Comparison of ENCODE assay signal across 13 mouse cellular contexts in genomic region chr11:12543042-12543441, GRCm38 (mm10).
DNase-seq lines count a peak whose midpoint lies in the region; ATAC-seq and TF ChIP-seq lines count a peak whose summit lies in the region.
"Had no signal": no experiment of that assay in that cellular context is flagged by ENCODE, and none has a peak within 500 bp of the region (broad histone marks: within the 10 kb centered on the region; RNA-seq: fewer than 3 reads in every experiment).

No protein-coding gene starts in this region.

- DNase-seq in hindbrain, embryonic 11.5 days (ENCODE audit: low spot score) = peak; percentile 19
- no peak for DNase-seq in hindbrain, embryonic 14.5 days (ENCODE audit: low spot score)
- no peak for DNase-seq in liver, postnatal 0 days
- peak; percentile 17 for DNase-seq in MEL (ENCODE audit: low read depth, low spot score)
- DNase-seq in brain, embryonic 14.5 days (ENCODE audit: low read depth) = peak; percentile 39
- DNase-seq in cerebellum, postnatal 25 days = no peak
- DNase-seq: cerebellum, adult 9-11 months; thymus, postnatal 4 days had no signal

- H3K79me2 ChIP-seq in MEL (ENCODE audit: control insufficient read depth, insufficient read depth, low read length, poor library complexity) = no peaks in the 10 kb centered on the region

- TF ChIP-seq RAD21 in MEL (IDR thresholded peaks at IDR 0.05; ENCODE audit: low read depth, low read length) = peak; percentile 36

- H3K4me2 ChIP-seq in hindbrain, embryonic 11.5 days (replicated peaks; ENCODE audit: low read depth, low read length) = no peak overlapping the region
- H3K4me2 ChIP-seq in hindbrain, embryonic 14.5 days (replicated peaks) = no peak overlapping the region
- no peak overlapping the region for H3K4me2 ChIP-seq in liver, postnatal 0 days (ENCODE audit: low read depth, low read length)
- no peak overlapping the region for H3K4me2 ChIP-seq in liver, embryonic 12.5 days
- H3K4me2 ChIP-seq in neural tube, embryonic 15.5 days = no peak overlapping the region
- H3K4me2 ChIP-seq: heart, embryonic 15.5 days had no signal

- no peaks in the 10 kb centered on the region for H3K27me3 ChIP-seq in hindbrain, embryonic 11.5 days (ENCODE audit: control insufficient read depth, insufficient read depth, low read length)
- no peaks in the 10 kb centered on the region for H3K27me3 ChIP-seq in hindbrain, embryonic 14.5 days (ENCODE audit: control insufficient read depth, insufficient read depth, low read length)
- no peaks in the 10 kb centered on the region for H3K27me3 ChIP-seq in liver, postnatal 0 days (ENCODE audit: insufficient read depth, low read length)
- H3K27me3 ChIP-seq in liver, embryonic 12.5 days (replicated peaks) = no peaks in the 10 kb centered on the region
- no peaks in the 10 kb centered on the region for H3K27me3 ChIP-seq in MEL (ENCODE audit: control insufficient read depth in 1 of 2, insufficient read depth in 2 of 2, low read length in 2 of 2)
- H3K27me3 ChIP-seq in neural tube, embryonic 15.5 days (replicated peaks) = no peaks in the 10 kb centered on the region
- H3K27me3 ChIP-seq: heart, embryonic 15.5 days had no signal

- 76% methylated on average over 1 of the region's 1 CpGs for WGBS in hindbrain, embryonic 11.5 days
- WGBS in hindbrain, embryonic 14.5 days = 80% methylated on average over 1 of the region's 1 CpGs
- 52% methylated on average over 1 of the region's 1 CpGs for WGBS in liver, postnatal 0 days (ENCODE audit: insufficient replicate concordance)
- 34% methylated on average over 1 of the region's 1 CpGs for WGBS in liver, embryonic 12.5 days (ENCODE audit: insufficient replicate concordance)
- 82% methylated on average over 1 of the region's 1 CpGs for WGBS in neural tube, embryonic 15.5 days

- no peak for ATAC-seq in hindbrain, embryonic 11.5 days (ENCODE audit: low FRiP score)
- no peak for ATAC-seq in hindbrain, embryonic 14.5 days (ENCODE audit: low FRiP score)
- no peak for ATAC-seq in liver, postnatal 0 days
- no peak for ATAC-seq in liver, embryonic 12.5 days
- no peak for ATAC-seq in neural tube, embryonic 15.5 days (ENCODE audit: low FRiP score)
- ATAC-seq: forebrain, embryonic 16.5 days had no signal

- no peaks in the 10 kb centered on the region for H3K9me3 ChIP-seq in hindbrain, embryonic 11.5 days (ENCODE audit: control insufficient read depth, low read length)
- H3K9me3 ChIP-seq in hindbrain, embryonic 14.5 days (ENCODE audit: control insufficient read depth, low read length) = no peaks in the 10 kb centered on the region
- H3K9me3 ChIP-seq in liver, postnatal 0 days (ENCODE audit: low read length) = no peaks in the 10 kb centered on the region
- no peaks in the 10 kb centered on the region for H3K9me3 ChIP-seq in liver, embryonic 12.5 days (replicated peaks)
- no peaks in the 10 kb centered on the region for H3K9me3 ChIP-seq in MEL (replicated peaks; ENCODE audit: insufficient read depth, low read length)
- no peaks in the 10 kb centered on the region for H3K9me3 ChIP-seq in neural tube, embryonic 15.5 days (replicated peaks)
- H3K9me3 ChIP-seq: heart, embryonic 15.5 days had no signal

- H3K4me3 ChIP-seq in hindbrain, embryonic 11.5 days (ENCODE audit: low read depth, low read length) = no peak overlapping the region
- H3K4me3 ChIP-seq in hindbrain, embryonic 14.5 days (replicated peaks; ENCODE audit: low read length) = no peak overlapping the region
- no peak overlapping the region for H3K4me3 ChIP-seq in liver, postnatal 0 days (ENCODE audit: low read depth, low read length)
- no peak overlapping the region for H3K4me3 ChIP-seq in liver, embryonic 12.5 days
- H3K4me3 ChIP-seq in MEL (ENCODE audit: control insufficient read depth in 1 of 2, insufficient read depth in 1 of 2, low read depth in 2 of 2, low read length in 2 of 2) = no peak overlapping the region
- H3K4me3 ChIP-seq in neural tube, embryonic 15.5 days (replicated peaks) = no peak overlapping the region
- H3K4me3 ChIP-seq: heart, embryonic 15.5 days had no signal

- no peak overlapping the region for H3K9ac ChIP-seq in hindbrain, embryonic 11.5 days (ENCODE audit: low read depth, low read length)
- no peak overlapping the region for H3K9ac ChIP-seq in hindbrain, embryonic 14.5 days
- H3K9ac ChIP-seq in liver, postnatal 0 days (replicated peaks) = no peak overlapping the region
- H3K9ac ChIP-seq in liver, embryonic 12.5 days = no peak overlapping the region
- no peak overlapping the region for H3K9ac ChIP-seq in MEL (ENCODE audit: control insufficient read depth, low read depth, low read length, poor library complexity, severe bottlenecking)
- H3K9ac ChIP-seq in neural tube, embryonic 15.5 days (replicated peaks) = no peak overlapping the region
- H3K9ac ChIP-seq: heart, embryonic 15.5 days; liver, embryonic 14.5 days had no signal

- TF ChIP-seq EP300 in liver, postnatal 0 days (IDR thresholded peaks at IDR 0.05; ENCODE audit: low read depth) = no peak
- TF ChIP-seq EP300 in MEL (IDR thresholded peaks at IDR 0.05; ENCODE audit: low read depth in 1 of 2, low read length in 2 of 2) = no peak

- no peak overlapping the region for H3K27ac ChIP-seq in hindbrain, embryonic 11.5 days (ENCODE audit: low read depth, low read length)
- H3K27ac ChIP-seq in hindbrain, embryonic 14.5 days = no peak overlapping the region
- no peak overlapping the region for H3K27ac ChIP-seq in liver, postnatal 0 days (ENCODE audit: low read depth)
- no peak overlapping the region for H3K27ac ChIP-seq in liver, embryonic 12.5 days
- no peak overlapping the region for H3K27ac ChIP-seq in MEL (ENCODE audit: control insufficient read depth, low read depth, low read length)
- no peak overlapping the region for H3K27ac ChIP-seq in neural tube, embryonic 15.5 days (replicated peaks)
- H3K27ac ChIP-seq: heart, embryonic 15.5 days; liver, embryonic 14.5 days had no signal

- no peaks in the 10 kb centered on the region for H3K36me3 ChIP-seq in hindbrain, embryonic 11.5 days (ENCODE audit: control insufficient read depth, insufficient read depth, low read length)
- no peaks in the 10 kb centered on the region for H3K36me3 ChIP-seq in hindbrain, embryonic 14.5 days (replicated peaks; ENCODE audit: control insufficient read depth, insufficient read depth)
- H3K36me3 ChIP-seq in liver, postnatal 0 days (replicated peaks; ENCODE audit: insufficient read depth, low read length) = no peaks in the 10 kb centered on the region
- no peaks in the 10 kb centered on the region for H3K36me3 ChIP-seq in liver, embryonic 12.5 days
- no peaks in the 10 kb centered on the region for H3K36me3 ChIP-seq in MEL (ENCODE audit: control insufficient read depth in 1 of 2, insufficient read depth in 2 of 2, low read length in 2 of 2)
- H3K36me3 ChIP-seq in neural tube, embryonic 15.5 days = no peaks in the 10 kb centered on the region
- H3K36me3 ChIP-seq: heart, embryonic 15.5 days had no signal

- H3K4me1 ChIP-seq in hindbrain, embryonic 11.5 days (replicated peaks; ENCODE audit: control insufficient read depth, insufficient read depth, low read length) = no peaks in the 10 kb centered on the region
- no peaks in the 10 kb centered on the region for H3K4me1 ChIP-seq in hindbrain, embryonic 14.5 days (replicated peaks; ENCODE audit: control insufficient read depth, insufficient read depth, low read length)
- no peaks in the 10 kb centered on the region for H3K4me1 ChIP-seq in liver, postnatal 0 days (ENCODE audit: insufficient read depth)
- no peaks in the 10 kb centered on the region for H3K4me1 ChIP-seq in liver, embryonic 12.5 days
- H3K4me1 ChIP-seq in MEL (ENCODE audit: control insufficient read depth in 1 of 2, insufficient read depth in 2 of 2, low read length in 2 of 2) = no peaks in the 10 kb centered on the region
- no peaks in the 10 kb centered on the region for H3K4me1 ChIP-seq in neural tube, embryonic 15.5 days
- H3K4me1 ChIP-seq: heart, embryonic 15.5 days had no signal

- no peak for TF ChIP-seq POLR2A in MEL (IDR thresholded peaks at IDR 0.05; ENCODE audit: control insufficient read depth in 1 of 2, insufficient read depth in 1 of 2, low read depth in 1 of 2, low read length in 2 of 2, poor library complexity in 1 of 2)
- no peak for TF ChIP-seq POLR2A in brain, embryonic 14.5 days (IDR thresholded peaks at IDR 0.05; ENCODE audit: borderline replicate concordance, extremely low read depth, insufficient read depth, insufficient read length, poor library complexity, severe bottlenecking)

- TF ChIP-seq CTCF in liver, postnatal 0 days (IDR thresholded peaks at IDR 0.05; ENCODE audit: low read depth) = peak; percentile 46; the same call in 1 of the 2 replicates
- TF ChIP-seq CTCF in MEL (IDR thresholded peaks at IDR 0.05 in 2 of 3, conservative IDR thresholded peaks at IDR 0.05 in 1 of 3; ENCODE audit: control insufficient read depth in 1 of 3, insufficient read depth in 1 of 3, low read depth in 2 of 3, low read length in 3 of 3, poor library complexity in 1 of 3, severe bottlenecking in 1 of 3) = peak in 1 of 3 experiments; percentile 40; a peak in 2 of 6 replicates
- no peak for TF ChIP-seq CTCF in brain, embryonic 14.5 days (IDR thresholded peaks at IDR 0.05; ENCODE audit: borderline replicate concordance, extremely low read depth, insufficient read depth, insufficient read length)

TF ChIP-seq in MEL, 35 proteins besides CTCF, POLR2A, EP300 and RAD21:
- no peak for TF ChIP-seq MYC (IDR thresholded peaks at IDR 0.05; ENCODE audit: low read depth, low read length)
- peak; percentile 43 for TF ChIP-seq SMC3 (IDR thresholded peaks at IDR 0.05; ENCODE audit: low read depth, low read length)

Comparison
In these comparisons a context has a peak if more than half of its experiments do, and no peak if none do; other contexts are left out.
1. DNase-seq: peak in hindbrain, embryonic 11.5 days (single experiment), MEL (single experiment) and brain, embryonic 14.5 days (single experiment); none in hindbrain, embryonic 14.5 days (single experiment), liver, postnatal 0 days (single experiment) and cerebellum, postnatal 25 days (0 of 2).